Mouse (Mus musculus) cerebellum, adult 2 months (tissue): ENCODE results near the gene Jsrp1.

Experiments used
- CTCF ChIP-seq: fragments of 200-500 bp; IDR thresholded peaks from 2 replicates; pipeline ENCODE4 v1.5.1; 2011; ENCODE audit warnings: low read depth, mild to moderate bottlenecking, control low read depth, low read length, moderate library complexity, borderline replicate concordance; ENCODE audit not compliant: insufficient read depth
- POLR2A ChIP-seq: fragments of 200-500 bp; IDR thresholded peaks from 2 replicates; pipeline ENCODE4 v1.6.1; 2011; ENCODE audit warnings: low read length, control low read depth, borderline replicate concordance; ENCODE audit not compliant: insufficient read depth

- TF ChIP-seq POLR2A, result no peak
- no peak for TF ChIP-seq CTCF
Observed at GRCm38 (mm10) chr10:80813366-80813765, at the start of gene Jsrp1.
